Mouse (Mus musculus) ZHBTc4 (cell line): ENCODE measurements around the gene Tspyl3.

Source experiments
- DNase-seq: peaks from one replicate; pipeline ENCODE4 v3.0.0-alpha.2; 2011; ENCODE audit warnings: low read depth, low spot score

The Tspyl3 gene

DNA sequence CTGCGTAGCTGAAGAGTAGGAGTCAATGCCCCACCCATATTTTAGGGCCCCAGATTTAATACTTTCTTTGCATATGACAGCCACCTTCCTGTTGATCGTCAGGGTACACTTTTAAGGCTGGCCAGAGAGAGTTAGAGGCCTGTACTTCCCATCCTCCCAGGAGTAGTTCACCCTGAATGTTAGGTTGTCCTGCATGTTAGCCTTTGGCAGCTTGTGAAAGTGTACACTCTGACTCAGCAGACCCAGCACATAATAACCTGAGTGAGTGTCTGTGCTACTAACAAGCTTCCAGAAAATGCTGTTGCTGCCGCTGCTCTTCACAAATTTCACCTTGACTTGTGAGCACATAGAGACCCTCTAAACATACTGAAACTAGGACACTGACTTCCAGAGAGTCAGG, 48.1 kb downstream of the Tspyl3 start:
- DNase-seq: no peak

- DNase-seq: no peak
Measured at GRCm38 (mm10) chr2:153175995-153176570, 49.2 kb downstream of the Tspyl3 start.
